Mouse (Mus musculus) adrenal gland, postnatal 0 days (tissue): Measurements from ENCODE around the gene Klhl35. TPM values are rescaled to one million over a fixed set of nuclear protein-coding genes. Genes with fewer than 3 reads are reported as not detected.

Source experiments
- polyA plus RNA-seq: library from polyadenylated mRNA; unstranded; fragments of >200 nt; fragmentation: Nextera tagmentation; extraction: Ambion mirVana; gene quantifications from 2 replicates; pipeline ENCODE4 v1.2.1, GENCODE M21; 2015

Klhl35 gene
- polyA plus RNA-seq = 1.6 and 1.8 TPM in 2 replicates

DNA sequence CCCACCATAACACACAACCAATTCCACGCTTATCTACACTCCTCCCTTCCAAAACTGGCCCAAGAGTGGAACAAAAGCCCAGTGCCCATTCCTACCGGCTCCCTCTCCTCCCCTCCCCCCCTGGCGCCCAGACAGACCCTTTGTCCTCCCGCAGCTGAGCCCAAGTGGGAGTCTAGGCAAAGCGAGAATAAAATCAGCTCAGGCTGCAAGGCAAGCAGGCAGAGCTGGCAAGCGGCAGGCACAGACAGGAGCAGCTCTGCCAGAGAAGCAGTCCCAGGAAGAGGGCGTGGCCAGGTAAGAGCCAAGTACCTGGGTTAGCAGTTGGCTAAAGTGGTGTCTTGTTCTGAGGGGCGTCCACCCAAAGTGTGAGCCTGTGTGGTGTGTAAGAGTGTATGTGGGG, at the start of gene Klhl35:
TSS of gene Klhl35 (plus strand) at position 194 of the 400 bp plus-strand sequence.

DNA sequence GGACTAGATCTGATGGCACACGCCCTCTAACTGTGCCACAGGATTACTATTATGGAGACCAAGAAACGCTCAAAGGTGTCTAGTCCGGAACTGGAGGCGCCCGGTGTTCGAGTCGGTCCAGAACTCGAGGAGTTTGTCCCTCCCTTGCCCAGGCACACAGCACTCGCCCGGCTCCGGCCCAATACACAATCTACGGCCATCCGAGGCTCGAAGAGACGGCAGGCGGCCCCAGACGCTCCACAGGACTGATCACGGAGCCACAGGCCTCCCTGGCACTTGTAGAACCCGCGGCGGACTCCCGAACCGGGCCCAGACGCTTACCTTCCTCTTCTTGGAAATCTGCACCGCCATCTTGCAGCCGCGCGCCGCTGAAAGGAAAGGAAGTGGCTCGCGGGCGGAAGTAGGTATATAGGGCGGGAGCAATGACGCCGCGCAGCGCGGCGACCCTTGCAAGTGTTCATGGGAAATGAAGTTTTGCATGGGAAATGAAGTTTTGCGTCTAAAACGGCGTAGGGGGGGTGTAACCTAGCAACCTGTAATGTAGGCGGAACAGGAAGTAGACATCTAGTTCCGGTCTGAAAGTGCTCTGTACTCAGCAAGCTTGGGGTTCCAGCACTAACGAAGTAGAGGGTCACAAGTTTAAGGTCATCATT, 17.6 kb downstream of the Klhl35 start, which contains the start of gene Rps3:
TSS of gene Rps3 (minus strand) at position 468 of the 653 bp plus-strand sequence.

Other genes starting within 250 kb of the Klhl35 start
- gene Mogat2, start 227.4 kb upstream of the Klhl35 start, polyA plus RNA-seq = 0.36 and 1.2 TPM in 2 replicates
- 17.1 and 38.2 TPM in 2 replicates for gene Map6, start 198.6 kb upstream of the Klhl35 start, polyA plus RNA-seq
- gene Serpinh1, start 112.8 kb upstream of the Klhl35 start, polyA plus RNA-seq = 474 and 480 TPM in 2 replicates
- 12.0 and 13.7 TPM in 2 replicates for gene Gdpd5, start 84.6 kb upstream of the Klhl35 start, polyA plus RNA-seq
- 841 and 1,411 TPM in 2 replicates for gene Rps3, start 17.7 kb downstream of the Klhl35 start, polyA plus RNA-seq
- gene Arrb1, start 69.5 kb downstream of the Klhl35 start, polyA plus RNA-seq = 4.9 and 5.6 TPM in 2 replicates
- gene Tpbgl, start 161.1 kb downstream of the Klhl35 start, polyA plus RNA-seq = 6.2 and 10.0 TPM in 2 replicates
- gene Slco2b1, start 245.3 kb downstream of the Klhl35 start, polyA plus RNA-seq = 6.2 and 6.9 TPM in 2 replicates